Mouse (Mus musculus) myocyte (in vitro differentiated cells): ENCODE results near the gene Cntnap5b. TPM values are rescaled to one million over a fixed set of nuclear protein-coding genes. Genes with fewer than 3 reads are reported as not detected.

Experiments used
- H3K27me3 ChIP-seq: one replicate; pipeline ENCODE4 v1.6.1; 2011; ENCODE audit not compliant: control insufficient read depth, insufficient read depth, insufficient read length
- H3K36me3 ChIP-seq: one replicate; pipeline ENCODE4 v1.6.1; 2011; ENCODE audit not compliant: control insufficient read depth, insufficient read depth
- H3K4me2 ChIP-seq: one replicate; pipeline ENCODE4 v1.6.1; 2011; ENCODE audit warnings: low read depth, control low read depth
- H3K4me3 ChIP-seq: one replicate; pipeline ENCODE4 v1.5.1; 2011; ENCODE audit warnings: mild to moderate bottlenecking, control low read depth, moderate library complexity
- H3K79me2 ChIP-seq: one replicate; pipeline ENCODE4 v1.6.1; 2011; ENCODE audit not compliant: control insufficient read depth, insufficient read depth
- H3ac ChIP-seq: one replicate; pipeline ENCODE4 v1.6.1; 2011; ENCODE audit not compliant: control insufficient read depth, insufficient read length
- CEBPB ChIP-seq: IDR thresholded peaks from 2 replicates; pipeline ENCODE4 v1.6.1; 2011; ENCODE audit warnings: mild to moderate bottlenecking, moderate library complexity; ENCODE audit not compliant: poor library complexity, insufficient read depth, severe bottlenecking
- E2F4 ChIP-seq: IDR thresholded peaks from one replicate; pipeline ENCODE4 v1.6.1; 2011; ENCODE audit warnings: mild to moderate bottlenecking, control low read depth, moderate library complexity; ENCODE audit not compliant: insufficient read depth
- MAX ChIP-seq: IDR thresholded peaks from one replicate; pipeline ENCODE4 v1.6.1; 2011; ENCODE audit warnings: low read depth, mild to moderate bottlenecking, control low read depth
- MYOD1 ChIP-seq, 3 experiments: IDR thresholded peaks; one replicate each; pipeline ENCODE4 v1.6.1; 2011; ENCODE audit warnings: control low read depth in 2 of 3, low read depth in 2 of 3, mild to moderate bottlenecking in 2 of 3, moderate library complexity in 1 of 3; ENCODE audit not compliant: insufficient read length in 2 of 3, control insufficient read depth in 1 of 3
- MYOG ChIP-seq, 3 experiments: IDR thresholded peaks; one replicate each; pipeline ENCODE4 v1.6.1; 2011; ENCODE audit warnings: control low read depth in 2 of 3, low read depth in 2 of 3, mild to moderate bottlenecking in 2 of 3; ENCODE audit not compliant: insufficient read length in 2 of 3, control insufficient read depth in 1 of 3, insufficient read depth in 1 of 3
- POLR2A ChIP-seq: IDR thresholded peaks from one replicate; pipeline ENCODE4 v1.6.1; 2011; ENCODE audit warnings: low read depth, mild to moderate bottlenecking, control low read depth, moderate library complexity; ENCODE audit not compliant: insufficient read length
- POLR2AphosphoS2 ChIP-seq: IDR thresholded peaks from one replicate; pipeline ENCODE4 v1.6.1; 2011; ENCODE audit warnings: low read depth, control low read depth; ENCODE audit not compliant: insufficient read length
- REST ChIP-seq: IDR thresholded peaks from one replicate; pipeline ENCODE4 v1.6.1; 2011; ENCODE audit warnings: mild to moderate bottlenecking, control low read depth, moderate library complexity; ENCODE audit not compliant: insufficient read depth, insufficient read length
- SRF ChIP-seq: IDR thresholded peaks from one replicate; pipeline ENCODE4 v1.6.1; 2011; ENCODE audit warnings: low read depth; ENCODE audit not compliant: control insufficient read depth, insufficient read length
- TCF12 ChIP-seq: IDR thresholded peaks from one replicate; pipeline ENCODE4 v1.6.1; 2011; ENCODE audit warnings: mild to moderate bottlenecking, control low read depth; ENCODE audit not compliant: poor library complexity, insufficient read depth, severe bottlenecking
- TCF3 ChIP-seq: IDR thresholded peaks from one replicate; pipeline ENCODE4 v1.6.1; 2011; ENCODE audit warnings: low read depth, control low read depth; ENCODE audit not compliant: insufficient read length
- USF1 ChIP-seq: IDR thresholded peaks from one replicate; pipeline ENCODE4 v1.6.1; 2011; ENCODE audit warnings: low read depth, mild to moderate bottlenecking, control low read depth, moderate library complexity
- polyA plus RNA-seq: library from polyadenylated mRNA; unstranded; fragments of >200 nt; fragmentation: generic; extraction: Trizol; gene quantifications from one replicate; pipeline ENCODE4 v1.2.1, GENCODE M21; 2012; ENCODE audit warnings: missing spikeins

Gene Cntnap5b
- polyA plus RNA-seq, 1 experiment = not detected

GRCm38 (mm10) chr1:100163588-100164357, 391.2 kb downstream of the Cntnap5b start:
- Histone ChIP-seq H3K79me2 (no peaks in the 10 kb centered on the region), H3ac (no peak overlapping the region), H3K27me3 (no peaks in the 10 kb centered on the region), H3K4me3 (no peak overlapping the region), H3K36me3 (no peaks in the 10 kb centered on the region), H3K4me2 (no peak overlapping the region)
- TF ChIP-seq CEBPB = no peak
- no peak for TF ChIP-seq POLR2A
- no peak for TF ChIP-seq MYOD1 (IDR thresholded peaks at IDR 0.05; ENCODE audit: control insufficient read depth in 1 of 3, insufficient read length in 2 of 3, low read depth in 2 of 3)
- no peak for TF ChIP-seq E2F4
- TF ChIP-seq REST = no peak
- TF ChIP-seq MAX = no peak
- TF ChIP-seq SRF = no peak
- no peak for TF ChIP-seq USF1
- no peak for TF ChIP-seq TCF12
- no peak for TF ChIP-seq TCF3
- TF ChIP-seq POLR2AphosphoS2 = no peak
- TF ChIP-seq MYOG (IDR thresholded peaks at IDR 0.05; ENCODE audit: control insufficient read depth in 1 of 3, insufficient read depth in 1 of 3, insufficient read length in 2 of 3, low read depth in 2 of 3) = no peak

DNA sequence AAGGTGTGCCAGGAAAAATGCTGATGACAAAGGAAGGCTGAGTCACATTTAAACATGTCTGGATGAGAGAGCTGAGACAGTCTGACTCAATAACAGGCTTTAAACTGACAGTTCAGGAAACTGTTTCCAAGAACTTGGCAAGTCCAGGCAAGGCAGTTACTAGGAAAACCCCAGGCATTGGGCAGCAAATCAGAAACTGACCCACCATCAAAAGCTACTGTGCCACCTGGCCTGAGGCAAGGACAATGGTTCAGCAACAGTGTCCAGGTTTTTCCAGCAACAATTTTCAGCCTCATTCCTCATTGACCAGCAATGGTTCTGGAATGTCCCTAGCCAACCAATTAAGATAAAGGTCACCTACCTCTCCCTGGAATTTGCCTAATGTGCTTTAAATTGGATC, 399.0 kb downstream of the Cntnap5b start:
- H3K4me3 ChIP-seq = no peak overlapping the region
- no peaks in the 10 kb centered on the region for H3K79me2 ChIP-seq
- no peaks in the 10 kb centered on the region for H3K27me3 ChIP-seq
- H3ac ChIP-seq = no peak overlapping the region
- H3K4me2 ChIP-seq = no peak overlapping the region
- TF ChIP-seq POLR2AphosphoS2 = no peak
- TF ChIP-seq SRF = no peak
- no peak for TF ChIP-seq E2F4
- no peak for TF ChIP-seq MYOG (IDR thresholded peaks at IDR 0.05; ENCODE audit: control insufficient read depth in 1 of 3, insufficient read depth in 1 of 3, insufficient read length in 2 of 3, low read depth in 2 of 3)
- TF ChIP-seq TCF12 = no peak
- TF ChIP-seq TCF3 = no peak
- TF ChIP-seq MYOD1 (IDR thresholded peaks at IDR 0.05; ENCODE audit: control insufficient read depth in 1 of 3, insufficient read length in 2 of 3, low read depth in 2 of 3) = no peak
- no peak for TF ChIP-seq REST
- no peak for TF ChIP-seq USF1
- no peak for TF ChIP-seq POLR2A
- no peak for TF ChIP-seq CEBPB
- no peak for TF ChIP-seq MAX
- H3K36me3 ChIP-seq = no peaks in the 10 kb centered on the region

- Histone ChIP-seq H3K4me2 (no peak overlapping the region), H3K4me3 (no peak overlapping the region), H3K79me2 (no peaks in the 10 kb centered on the region), H3K27me3 (no peaks in the 10 kb centered on the region), H3ac (no peak overlapping the region), H3K36me3 (no peaks in the 10 kb centered on the region)
- no peak for TF ChIP-seq MYOD1 (IDR thresholded peaks at IDR 0.05; ENCODE audit: control insufficient read depth in 1 of 3, insufficient read length in 2 of 3, low read depth in 2 of 3)
Measured at GRCm38 (mm10) chr1:100180050-100180449, 407.5 kb downstream of the Cntnap5b start.

- TF ChIP-seq TCF12 (no peak), REST (no peak), MAX (no peak), USF1 (no peak), MYOG (IDR thresholded peaks at IDR 0.05; ENCODE audit: control insufficient read depth in 1 of 3, insufficient read depth in 1 of 3, insufficient read length in 2 of 3, low read depth in 2 of 3) (no peak), POLR2AphosphoS2 (no peak)
- H3K36me3 ChIP-seq = no peaks in the 10 kb centered on the region
- no peak overlapping the region for H3K4me3 ChIP-seq
- H3ac ChIP-seq = no peak overlapping the region
- H3K79me2 ChIP-seq = no peaks in the 10 kb centered on the region
- H3K4me2 ChIP-seq = no peak overlapping the region
- no peaks in the 10 kb centered on the region for H3K27me3 ChIP-seq
Measured at GRCm38 (mm10) chr1:100231980-100232608, 459.5 kb downstream of the Cntnap5b start.

GRCm38 (mm10) chr1:100251964-100252363, 479.4 kb downstream of the Cntnap5b start:
- H3K4me2 ChIP-seq = no peak overlapping the region
- H3K4me3 ChIP-seq = no peak overlapping the region
- no peaks in the 10 kb centered on the region for H3K27me3 ChIP-seq
- no peaks in the 10 kb centered on the region for H3K79me2 ChIP-seq
- no peak for TF ChIP-seq TCF12
- no peak for TF ChIP-seq MAX
- no peak for TF ChIP-seq REST
- no peak for TF ChIP-seq MYOG (IDR thresholded peaks at IDR 0.05; ENCODE audit: control insufficient read depth in 1 of 3, insufficient read depth in 1 of 3, insufficient read length in 2 of 3, low read depth in 2 of 3)
- TF ChIP-seq TCF3 = no peak
- TF ChIP-seq POLR2A = no peak
- no peak for TF ChIP-seq POLR2AphosphoS2
- TF ChIP-seq SRF = no peak
- no peak for TF ChIP-seq CEBPB
- no peak for TF ChIP-seq E2F4
- no peak for TF ChIP-seq MYOD1 (IDR thresholded peaks at IDR 0.05; ENCODE audit: control insufficient read depth in 1 of 3, insufficient read length in 2 of 3, low read depth in 2 of 3)
- TF ChIP-seq USF1 = no peak
- H3ac ChIP-seq = no peak overlapping the region
- no peaks in the 10 kb centered on the region for H3K36me3 ChIP-seq
